Mouse (Mus musculus): ENCODE results near the gene Zmynd11. TPM values are rescaled to one million over a fixed set of nuclear protein-coding genes. Genes with fewer than 3 reads are reported as not detected.
"Not testable (repeated sequence)": the region's sequence is repeated elsewhere in the genome, so short reads cannot be mapped to it uniquely, and the experiment has no call there.

Zmynd11 gene
- total RNA-seq (2022) = 100 to 1,000 TPM; 230 to 248 (median 241) TPM

DNA sequence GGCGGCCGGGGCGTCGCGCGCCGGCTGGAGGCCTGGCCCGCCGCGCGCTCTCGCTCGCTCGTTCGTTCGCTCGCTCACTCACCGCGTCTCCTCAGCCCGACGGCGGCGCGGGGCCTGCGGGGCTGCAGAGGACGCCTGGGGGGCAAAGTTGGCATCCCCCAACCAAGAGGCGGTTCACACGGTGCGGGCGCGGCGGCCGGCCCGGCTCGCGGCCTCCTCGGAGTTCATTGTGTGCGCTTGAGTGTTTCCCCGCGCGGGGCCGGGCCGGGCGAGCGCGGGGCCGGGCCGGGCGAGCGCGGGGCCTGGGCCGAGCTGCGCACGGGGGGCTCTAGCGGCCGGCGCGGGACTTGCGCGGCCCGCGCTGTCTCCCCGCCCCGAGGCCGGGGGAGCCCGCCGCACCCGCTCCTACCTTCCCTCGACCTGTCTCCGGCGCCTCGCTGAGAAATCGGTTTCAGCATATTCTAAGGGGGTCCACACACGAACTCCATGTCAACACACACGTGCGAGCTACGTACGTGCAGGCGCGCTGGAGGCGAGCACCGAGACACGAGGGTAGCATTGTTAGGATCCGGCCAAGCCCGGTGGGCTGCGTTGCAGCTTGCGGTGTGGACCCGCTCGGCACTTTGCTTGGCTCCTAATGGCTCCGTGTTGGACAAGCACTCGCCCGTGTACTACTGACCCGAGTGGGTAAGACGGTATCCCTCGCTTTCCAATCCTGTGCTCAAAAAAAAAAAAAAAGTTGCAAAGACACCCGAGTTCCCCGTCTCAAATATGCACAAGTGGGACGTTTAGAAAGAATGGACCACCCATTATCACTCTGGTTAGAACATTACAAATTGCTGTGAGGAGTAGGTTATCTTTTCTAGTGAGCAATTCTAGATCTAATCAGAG lies at the start of gene Zmynd11:
TSS of gene Zmynd11 (minus strand) at position 685 of the 891 bp plus-strand sequence.
- peak; percentile 31 to 42 for DNase-seq (ENCODE audit: low spot score in 2 of 2)

DNA sequence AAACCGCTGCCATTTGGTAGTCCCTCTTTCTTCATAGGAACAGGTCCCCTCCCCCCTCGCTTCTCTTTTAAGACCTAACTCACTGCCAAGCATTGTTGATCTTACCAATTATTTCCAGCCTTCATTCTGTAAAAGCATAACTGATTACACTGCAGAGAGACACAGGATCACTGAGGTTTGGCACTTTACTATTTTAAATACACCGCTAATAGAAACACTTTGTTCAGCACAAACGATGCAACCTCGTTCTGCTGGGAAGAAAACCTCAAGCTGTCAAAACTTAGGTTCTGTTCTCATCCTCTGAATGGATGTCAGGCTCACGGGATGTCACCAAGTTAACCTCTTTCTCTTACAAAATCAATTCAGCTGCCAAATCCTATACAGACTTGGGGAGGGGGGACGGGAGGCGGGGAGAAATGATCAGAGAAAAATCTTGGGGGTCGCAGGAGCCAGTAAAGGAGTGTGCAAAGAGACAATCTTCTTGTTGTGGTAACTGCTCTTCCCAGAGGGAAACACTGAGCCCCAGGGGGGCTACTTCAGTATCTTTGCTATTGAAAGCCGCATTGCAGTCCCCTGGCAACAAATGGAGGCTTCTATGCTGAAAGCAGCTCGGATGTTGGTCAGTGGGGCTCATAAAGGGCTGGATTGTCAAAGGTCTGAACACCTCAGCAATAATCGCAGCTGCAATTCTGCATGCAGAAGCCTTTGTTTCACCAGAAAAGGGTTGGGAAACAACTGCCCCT lies 30.9 kb upstream of the Zmynd11 start:
- DNase-seq (ENCODE audit: low spot score in 2 of 2) = no peak

DNA sequence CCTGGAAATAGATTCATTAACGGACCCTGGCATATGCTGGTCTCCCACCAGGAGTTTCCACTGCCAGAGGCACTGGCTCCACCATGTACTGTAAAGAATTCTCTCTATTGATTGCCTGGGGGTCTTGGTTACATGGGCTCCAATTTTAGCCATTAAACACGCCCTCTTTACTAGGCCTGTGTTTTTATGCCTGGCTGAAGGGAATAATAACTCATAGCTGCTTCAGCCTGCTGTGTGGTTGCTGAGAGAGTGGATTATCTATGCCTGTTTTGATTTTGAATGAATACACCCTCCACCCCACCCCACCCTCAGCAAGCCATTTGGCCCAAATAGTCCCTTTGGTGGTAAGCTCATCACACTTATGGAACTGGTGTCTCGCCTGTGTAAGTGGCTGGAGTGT lies 20.9 kb upstream of the Zmynd11 start:
- no peak for DNase-seq (ENCODE audit: low spot score in 2 of 2)

DNA sequence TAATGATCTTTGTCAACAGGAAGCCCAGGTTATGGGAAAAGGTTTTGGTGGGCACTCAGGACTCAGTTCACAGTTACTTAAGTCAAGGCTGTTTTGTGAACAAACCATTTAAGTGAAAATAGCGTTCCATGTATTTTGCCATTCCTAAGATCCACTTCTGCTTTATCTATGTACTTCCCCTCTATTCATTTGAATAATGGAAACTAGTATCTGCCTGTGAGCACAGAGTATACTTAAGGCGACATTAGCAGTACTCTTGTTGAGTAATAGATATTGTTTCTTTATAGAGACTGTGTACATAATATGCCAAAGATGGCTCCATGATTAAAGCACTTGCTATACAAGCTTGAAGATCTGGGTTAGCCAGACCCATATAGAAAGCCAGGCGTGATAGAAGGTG lies 18.6 kb upstream of the Zmynd11 start:
- DNase-seq (ENCODE audit: low spot score in 2 of 2) = no peak

DNA sequence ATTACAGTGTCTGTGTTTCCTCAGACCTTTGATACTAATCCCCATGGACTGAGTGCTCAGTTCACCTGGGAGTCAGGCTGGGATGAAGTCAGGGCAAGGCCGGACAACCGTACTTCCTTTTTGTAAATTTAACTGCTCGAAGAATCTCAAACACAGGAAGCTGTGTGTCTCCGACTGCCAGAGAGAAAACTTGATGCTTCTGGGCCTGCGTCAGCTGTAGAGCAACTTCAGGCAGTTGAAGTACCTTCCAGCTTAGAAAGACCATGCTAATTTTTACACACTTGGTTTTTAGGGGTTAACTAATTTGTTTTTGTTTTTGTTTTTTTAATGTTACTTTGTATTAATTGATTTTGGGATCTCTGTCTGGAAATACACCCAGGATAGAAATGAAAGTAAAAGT lies 10.8 kb upstream of the Zmynd11 start:
- no peak for DNase-seq (ENCODE audit: low spot score in 2 of 2)

DNA sequence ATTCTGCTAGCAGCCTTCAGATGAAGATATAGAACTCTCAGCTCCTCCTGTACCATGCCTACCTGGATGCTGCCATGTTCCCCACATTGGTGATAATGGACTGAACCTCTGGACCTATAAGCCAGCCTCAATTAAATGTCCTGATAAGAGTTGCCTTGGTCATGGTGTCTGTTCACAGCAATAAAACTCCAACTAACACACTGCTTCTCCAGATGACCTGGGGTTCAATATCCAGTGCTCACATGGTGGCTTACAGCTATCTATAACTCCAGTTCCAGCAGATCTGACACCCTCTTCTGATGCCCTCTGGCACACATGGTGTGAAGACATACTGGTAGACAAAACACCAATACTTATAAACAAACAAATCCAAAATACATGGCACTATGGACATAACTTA lies 8.9 kb upstream of the Zmynd11 start:
- no peak for DNase-seq (ENCODE audit: low spot score in 2 of 2)

DNA sequence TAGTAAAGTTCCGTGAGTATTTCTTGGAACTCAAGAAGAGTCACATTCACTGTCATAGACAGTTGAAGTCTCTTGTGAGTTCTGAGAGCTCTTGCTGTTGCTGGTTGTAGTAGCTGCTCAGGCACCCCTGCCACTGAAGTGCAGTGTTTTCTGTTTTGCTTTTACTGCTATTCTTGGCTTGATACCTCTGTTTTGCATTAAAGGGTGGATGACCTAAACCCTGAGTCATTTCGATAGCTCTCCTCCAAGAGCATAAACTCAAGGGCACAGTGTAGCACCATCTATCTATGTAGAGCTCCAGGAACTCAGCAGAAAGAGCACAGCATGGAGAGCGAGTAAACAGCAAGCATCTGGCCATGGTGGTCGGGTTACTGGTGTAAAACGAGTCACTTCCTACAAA lies 2.1 kb upstream of the Zmynd11 start:
- no peak for DNase-seq (ENCODE audit: low spot score in 2 of 2)

DNA sequence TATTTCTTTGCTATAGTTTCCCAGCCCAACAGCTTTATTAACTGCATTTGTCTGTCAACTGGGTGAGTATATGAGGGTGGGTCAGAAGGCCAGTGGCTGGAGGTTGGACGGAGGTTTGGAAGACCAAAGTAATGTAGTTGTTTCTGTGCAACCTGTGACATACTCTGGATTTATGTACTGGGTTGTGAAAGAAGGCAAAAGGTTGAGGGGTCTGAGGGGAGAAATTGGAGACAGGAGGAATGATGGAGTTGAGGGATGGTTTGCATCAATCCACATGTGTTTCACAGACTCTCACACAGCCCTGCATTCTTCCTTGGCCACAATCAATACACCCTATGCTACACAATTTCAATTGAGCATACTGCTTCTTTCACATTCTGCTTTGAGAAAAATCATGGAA lies 1.4 kb upstream of the Zmynd11 start:
- DNase-seq (ENCODE audit: low spot score in 2 of 2) = no peak

DNA sequence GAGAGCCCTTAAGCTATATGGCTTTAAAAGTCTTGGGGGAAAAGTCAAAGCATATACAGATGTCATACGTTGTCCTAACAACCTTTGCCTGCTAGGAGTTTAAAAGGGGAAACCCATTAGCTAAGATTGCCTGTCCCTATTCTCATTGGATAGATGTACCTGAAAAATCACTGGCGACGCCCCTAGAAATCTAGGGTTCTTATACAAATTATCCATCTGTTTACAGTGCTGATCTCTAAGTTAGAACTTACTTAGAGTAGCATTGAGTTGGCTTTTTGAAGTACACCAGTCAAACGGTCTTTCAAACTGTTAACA lies 364 bp upstream of the Zmynd11 start:
- DNase-seq (ENCODE audit: low spot score in 2 of 2) = no peak

DNA sequence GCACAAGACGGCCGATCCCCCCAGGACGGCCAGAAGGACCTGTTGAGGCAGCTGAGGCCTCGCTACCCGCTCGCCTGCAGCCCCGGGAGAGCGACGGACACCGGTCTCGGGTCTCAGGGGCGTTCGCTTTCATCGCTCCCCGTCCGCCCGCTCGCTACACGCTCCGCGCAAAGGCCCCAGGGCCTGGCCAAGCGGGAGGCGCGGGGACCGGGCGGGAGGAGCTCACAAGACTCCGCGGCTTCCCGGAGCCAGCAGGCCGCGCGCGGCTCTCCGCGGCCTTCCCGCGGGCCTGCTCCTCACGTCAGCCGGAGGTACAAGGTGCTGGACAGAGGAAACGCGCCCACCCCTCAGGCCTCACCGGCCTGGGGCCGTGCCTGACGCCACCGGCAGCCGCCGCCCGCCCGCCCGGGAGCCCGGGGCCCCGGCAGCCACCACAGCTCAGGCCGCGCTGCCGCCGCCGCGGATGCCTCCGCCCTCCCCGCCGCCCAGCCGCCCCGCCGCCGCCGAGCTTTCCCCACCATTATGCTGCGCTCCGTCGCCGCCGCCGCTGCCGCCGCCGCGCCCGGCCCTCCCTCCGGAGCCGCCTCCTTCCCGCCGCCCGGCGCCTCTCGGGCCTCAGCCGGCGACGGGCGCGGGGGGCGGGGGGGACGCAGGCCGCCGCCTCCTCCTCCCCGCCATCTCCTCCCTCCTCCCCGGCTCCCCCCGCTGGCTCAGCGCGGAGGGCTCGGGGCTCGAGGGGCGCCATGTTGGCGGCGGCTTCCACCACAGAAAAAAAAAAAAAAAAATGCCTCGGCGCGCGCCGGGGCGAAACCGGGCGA lies 1.1 kb downstream of the Zmynd11 start:
- DNase-seq (ENCODE audit: low spot score in 2 of 2) = peak; percentile 39

DNA sequence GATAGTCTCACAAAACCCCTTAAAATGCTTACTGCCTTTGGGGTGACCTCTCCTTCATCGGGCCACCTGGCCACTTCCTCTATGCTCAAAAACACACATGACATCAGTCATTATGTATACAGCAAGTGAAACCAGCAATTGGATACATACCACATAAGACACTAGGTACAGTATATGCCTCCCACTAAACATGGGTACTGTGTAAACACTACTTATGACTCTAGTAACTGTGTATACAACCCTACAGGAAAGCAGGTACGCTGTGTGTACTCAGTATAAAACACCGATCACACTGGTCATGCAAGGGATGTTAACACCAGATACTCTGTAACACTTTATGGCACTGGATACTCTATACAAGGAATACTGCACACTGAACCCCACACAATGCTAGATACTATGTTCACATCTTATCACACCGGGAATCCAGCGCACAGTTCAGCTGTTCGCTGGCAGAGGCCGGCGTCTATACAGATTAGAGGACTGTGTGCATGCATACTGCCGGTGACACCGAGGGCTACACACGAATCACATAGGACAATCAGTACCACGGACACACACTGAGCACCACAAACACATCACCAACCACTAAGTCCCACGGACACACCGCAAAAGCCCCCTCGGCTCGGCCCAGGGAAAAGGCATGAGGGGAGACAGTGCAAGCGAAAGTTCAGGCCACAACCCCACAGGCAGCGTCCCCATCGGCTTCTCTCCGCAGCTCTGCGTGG lies 1.9 kb downstream of the Zmynd11 start:
- no peak for DNase-seq (ENCODE audit: low spot score in 2 of 2)

DNA sequence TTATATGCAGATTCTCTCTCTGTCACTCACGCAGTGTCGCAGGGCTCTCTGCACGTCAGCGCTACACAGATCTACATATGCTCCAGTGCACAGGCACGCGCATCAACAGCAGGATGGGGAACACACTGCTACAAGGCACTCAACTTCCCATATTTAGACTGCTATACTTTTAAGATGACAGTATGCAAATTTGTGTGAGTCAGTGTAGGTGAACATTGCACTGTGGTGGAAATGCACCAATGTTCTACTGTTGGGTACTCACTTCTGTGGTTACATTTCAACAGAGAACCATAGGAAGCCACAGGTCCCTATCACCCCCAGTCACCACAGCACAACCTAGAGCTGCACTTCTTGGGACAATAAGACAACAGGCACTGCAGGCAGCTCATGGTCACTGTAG lies 5.1 kb downstream of the Zmynd11 start:
- DNase-seq (ENCODE audit: low spot score in 2 of 2) = peak in 1 of 2 experiments; percentile 19

DNA sequence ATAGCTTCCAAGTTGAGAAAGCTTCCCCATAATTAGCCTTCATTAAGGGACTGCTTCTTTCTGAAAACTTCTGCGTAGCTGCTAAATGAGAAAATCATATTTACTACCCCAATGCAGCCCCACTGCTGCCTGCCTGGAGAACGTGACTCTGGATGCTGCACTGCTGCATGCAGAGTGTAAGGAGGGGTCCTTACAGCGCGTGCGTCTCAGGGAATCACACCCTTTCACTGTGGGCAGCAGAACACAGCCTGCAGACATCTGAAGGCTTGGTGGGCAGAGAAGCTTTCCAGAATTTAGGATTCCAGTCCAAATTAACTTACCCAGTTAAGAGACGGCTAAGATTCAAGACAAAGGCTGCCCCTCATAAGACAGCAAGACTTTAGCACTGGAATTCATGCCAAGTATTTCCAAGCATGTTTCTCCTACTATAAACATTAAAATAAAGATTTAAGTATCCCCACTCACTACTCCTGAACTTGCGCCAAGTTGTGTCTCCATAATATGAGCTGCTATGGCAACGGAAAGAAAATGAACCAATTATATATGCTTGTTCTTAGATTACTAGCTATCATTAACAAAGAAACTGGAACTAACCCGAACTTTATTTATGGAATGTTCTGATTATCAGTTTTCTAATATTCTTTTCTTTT lies 7.2 kb downstream of the Zmynd11 start:
- no peak for DNase-seq (ENCODE audit: low spot score in 2 of 2)

DNA sequence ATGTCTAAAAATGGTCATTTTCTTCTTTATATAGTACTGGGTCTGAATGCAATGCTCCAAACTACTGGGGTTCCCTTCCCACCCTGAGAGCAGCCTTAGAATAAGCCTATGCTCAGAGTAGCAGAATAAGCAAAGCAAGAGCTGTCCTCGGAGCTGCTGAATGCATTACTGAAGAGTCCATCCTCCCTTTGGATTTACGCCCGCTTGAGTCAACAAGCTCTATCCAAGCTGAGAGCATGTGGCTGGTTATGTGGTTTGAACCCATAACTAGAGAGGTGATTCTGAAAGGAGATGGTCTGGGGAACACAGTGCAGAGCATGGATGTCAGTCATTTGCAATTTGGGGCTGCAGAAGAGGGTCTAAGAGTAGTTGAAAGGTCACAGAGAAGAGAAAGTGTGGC lies 11.4 kb downstream of the Zmynd11 start:
- no peak for DNase-seq (ENCODE audit: low spot score in 2 of 2)

DNA sequence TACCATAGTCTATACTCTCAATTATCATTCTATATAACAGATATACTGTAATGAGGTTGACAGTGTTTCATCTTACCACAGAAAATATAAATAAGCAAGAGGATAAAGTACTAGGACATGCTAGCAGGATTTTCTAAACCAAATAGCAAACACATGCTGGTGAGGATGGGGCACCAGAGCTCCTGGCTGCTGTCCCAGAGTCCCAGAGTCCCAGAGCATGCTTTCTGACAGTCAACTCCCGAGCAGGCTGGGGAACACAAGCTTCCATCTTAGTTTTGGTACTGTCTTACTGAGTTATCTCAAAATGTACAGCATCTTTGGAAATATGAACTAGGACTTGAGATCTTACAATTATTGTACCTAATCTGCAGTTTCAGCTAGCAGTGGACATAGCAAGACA lies 14.8 kb downstream of the Zmynd11 start:
- DNase-seq (ENCODE audit: low spot score in 2 of 2) = no peak

DNA sequence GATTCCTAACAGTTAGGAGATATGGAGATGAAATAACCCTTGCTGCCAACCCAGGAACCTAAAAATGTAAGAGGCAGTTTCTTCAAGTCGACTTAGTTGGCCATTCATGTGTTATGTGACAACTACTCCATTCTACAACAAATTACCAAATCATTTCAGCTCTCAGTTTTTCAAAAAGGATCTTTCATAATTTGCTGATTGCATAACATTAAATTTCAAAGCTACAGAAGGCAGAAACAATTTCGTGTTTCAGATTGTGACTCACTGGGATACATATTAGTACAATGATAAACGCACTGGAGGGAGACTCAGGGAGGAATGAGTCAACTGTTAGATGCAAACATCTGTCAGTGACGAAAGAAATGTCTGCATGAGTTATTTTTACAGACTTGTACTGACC lies 15.3 kb downstream of the Zmynd11 start:
- DNase-seq (ENCODE audit: low spot score in 2 of 2) = no peak

DNA sequence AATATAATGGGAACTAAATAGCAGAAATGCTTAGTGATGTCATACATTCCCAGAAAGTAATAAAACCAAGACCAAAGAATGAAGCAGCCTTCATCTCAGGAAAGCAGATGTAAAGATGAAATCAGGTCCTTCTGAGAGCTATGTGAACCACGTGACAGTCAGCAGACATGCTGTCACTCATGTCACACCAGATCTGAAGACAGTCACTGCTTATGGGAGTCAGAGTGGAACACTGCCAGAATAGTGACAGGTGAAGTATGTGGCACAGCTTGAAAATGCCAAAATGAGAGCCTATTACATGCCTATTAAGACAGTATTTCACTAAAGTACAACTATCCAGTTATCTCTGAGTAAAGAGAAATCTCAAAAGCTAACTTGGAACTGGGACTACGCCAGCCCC lies 26.9 kb downstream of the Zmynd11 start:
- DNase-seq (ENCODE audit: low spot score in 2 of 2) = no peak

DNA sequence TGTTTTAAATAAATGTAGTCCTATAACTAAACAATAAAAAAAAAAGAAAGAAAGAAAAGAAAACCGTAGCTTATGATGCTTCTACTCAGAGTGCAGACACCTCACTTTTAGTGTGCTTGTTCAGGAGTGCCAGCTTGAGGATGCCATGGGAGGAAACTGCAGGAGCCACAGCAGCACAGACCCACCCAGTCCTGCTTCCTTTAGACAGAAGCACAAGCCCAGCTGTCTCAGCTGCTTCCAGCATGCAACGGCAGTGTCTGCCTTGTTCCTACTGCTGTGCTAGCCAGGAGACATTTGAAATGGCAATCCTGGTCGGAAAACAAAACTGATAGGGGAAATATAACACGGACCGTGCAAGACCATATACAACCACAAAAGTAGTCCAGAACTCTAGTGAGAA lies 28.1 kb downstream of the Zmynd11 start:
- DNase-seq (ENCODE audit: low spot score in 2 of 2) = no peak

DNA sequence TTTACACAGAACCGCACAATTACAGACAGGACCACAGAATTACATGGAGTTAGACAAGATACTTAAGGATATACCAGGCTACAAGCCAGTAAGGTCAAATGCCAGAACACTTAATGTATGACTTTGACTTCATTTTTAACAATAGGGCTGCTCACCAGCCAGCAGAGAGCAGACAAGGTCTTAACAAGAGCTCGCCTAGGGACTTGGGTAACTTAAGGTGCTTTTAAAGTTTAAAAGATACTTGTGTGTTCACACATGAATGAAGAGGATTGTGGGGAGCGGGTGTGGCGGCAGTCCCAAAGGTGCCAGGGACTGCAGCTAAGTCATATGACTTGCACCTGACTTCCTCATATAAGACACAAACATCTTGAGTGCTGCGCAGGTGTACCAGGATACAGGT lies 32.9 kb downstream of the Zmynd11 start:
- DNase-seq (ENCODE audit: low spot score in 2 of 2) = not testable (repeated sequence)

DNA sequence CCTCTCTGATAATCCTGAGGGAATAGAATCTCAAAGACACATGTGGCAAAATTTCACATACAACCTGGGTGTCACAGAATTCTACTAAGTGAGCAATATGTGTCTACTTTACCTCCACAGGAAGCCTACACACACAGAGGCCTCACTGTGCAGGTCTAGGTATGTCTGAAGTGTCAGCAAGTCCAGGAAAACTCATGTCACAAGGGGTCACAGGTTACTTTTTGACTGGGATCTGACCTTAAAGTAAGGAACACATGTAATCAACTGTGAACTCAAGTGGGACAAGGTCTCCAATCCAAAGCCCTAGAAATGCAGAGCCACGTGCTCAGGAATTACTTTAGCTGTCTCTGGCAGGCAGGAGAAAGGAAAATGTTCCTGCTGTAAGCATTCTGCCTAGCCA lies 36.1 kb downstream of the Zmynd11 start:
- DNase-seq (ENCODE audit: low spot score in 2 of 2) = no peak

DNA sequence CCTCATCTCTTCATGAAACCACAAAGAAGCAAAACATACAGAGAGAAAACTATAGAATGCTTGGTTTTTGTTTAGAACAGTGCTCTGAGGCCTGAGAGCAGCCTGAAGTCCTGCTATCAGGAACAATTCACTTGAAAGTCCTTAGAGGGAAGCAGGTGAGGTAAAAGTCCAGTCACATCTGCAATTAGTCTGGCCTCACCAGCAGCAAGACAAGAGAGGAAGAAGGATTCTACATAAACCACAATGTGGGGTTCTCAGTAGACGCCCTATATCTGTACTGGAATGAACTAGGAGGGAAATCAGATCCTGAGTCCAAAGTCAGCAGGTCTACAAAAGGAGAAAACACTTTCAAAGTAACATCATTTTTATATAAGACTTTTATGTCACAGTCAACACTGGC lies 49.9 kb downstream of the Zmynd11 start:
- DNase-seq (ENCODE audit: low spot score in 2 of 2) = no peak
